Mouse (Mus musculus): ENCODE results near the gene Tmem100. TPM values are rescaled to one million over a fixed set of nuclear protein-coding genes. Genes with fewer than 3 reads are reported as not detected.

Tmem100 gene
- polyA plus RNA-seq, 1 experiment from 2014 or later, result 15.9 TPM

DNA sequence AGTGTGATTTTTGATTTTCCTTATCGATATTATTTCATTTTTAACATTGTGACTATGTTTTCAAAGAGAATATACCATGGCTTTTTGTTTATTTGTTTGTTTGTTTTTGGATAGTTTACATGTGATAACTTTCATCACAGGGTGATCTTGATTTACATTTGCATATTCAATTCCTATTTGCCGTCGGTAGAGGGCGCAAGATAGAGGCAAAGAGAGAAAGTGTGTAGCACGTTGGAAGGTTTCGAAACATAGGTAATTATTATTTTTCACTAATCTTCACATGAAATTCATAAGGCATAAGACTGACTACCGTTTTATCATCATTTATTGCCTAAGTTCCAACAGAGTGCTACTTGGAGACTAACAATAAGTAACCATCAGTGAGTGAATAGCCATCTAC is 11.0 kb upstream of the Tmem100 start:
- 17% methylated on average over 7 of the region's 7 CpGs for whole genome bisulfite sequencing

DNA sequence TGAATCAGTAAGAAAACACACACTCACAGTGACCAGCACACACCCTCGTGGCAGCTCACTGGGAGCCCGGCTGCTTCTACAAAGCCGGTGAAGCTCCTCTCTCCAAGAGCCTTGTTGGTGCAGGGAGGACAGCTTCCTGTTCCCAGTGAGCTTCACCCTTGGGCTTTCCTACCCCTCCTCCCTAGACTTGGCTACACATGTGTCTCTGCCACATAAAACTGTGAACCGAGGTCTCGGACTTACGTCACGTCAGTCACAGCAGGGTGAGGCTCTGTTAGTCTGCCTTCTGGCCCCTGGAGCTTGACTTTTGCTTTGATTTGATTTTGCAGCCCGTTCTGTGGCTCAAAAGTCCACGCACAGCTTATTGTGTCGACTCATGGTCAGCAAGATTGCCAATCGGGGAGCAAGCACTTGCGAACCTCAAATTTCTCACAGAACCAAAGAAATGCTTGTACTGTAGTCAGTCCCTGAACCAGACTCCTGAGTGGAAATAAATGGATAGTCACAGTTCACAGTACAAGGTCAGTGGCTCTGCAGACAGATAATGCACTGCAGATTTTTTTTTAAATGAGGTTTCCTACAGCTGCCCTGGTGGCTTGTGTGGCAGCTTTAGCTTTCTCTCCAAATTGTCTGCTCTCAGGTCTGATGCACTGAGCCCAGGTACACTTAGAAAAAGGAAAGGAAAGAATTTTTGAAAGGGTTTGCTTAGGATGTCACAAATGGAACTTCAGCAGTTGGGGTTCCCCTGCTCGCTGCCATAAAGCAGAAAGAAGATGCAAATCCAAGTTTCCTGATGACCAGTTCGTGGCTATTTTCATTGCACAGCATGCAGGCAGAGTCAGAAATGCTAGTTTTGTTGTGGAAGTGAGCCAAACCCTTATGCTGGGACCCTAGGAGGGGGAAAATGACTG is 4.0 kb upstream of the Tmem100 start:
- no peaks in the 10 kb centered on the region for H3K9me3 ChIP-seq (replicated peaks)
- H3K4me1 ChIP-seq (replicated peaks), result peaks cover 20% of the 10 kb centered on the region
- H3K36me3 ChIP-seq, result no peaks in the 10 kb centered on the region
- no peak overlapping the region for H3K4me2 ChIP-seq
- ATAC-seq (ENCODE audit: insufficient number of reproducible peaks, low FRiP score), result no peak
- no peak overlapping the region for H3K27ac ChIP-seq (ENCODE audit: poor library complexity, severe bottlenecking)
- no peak overlapping the region; the same call in 1 of the 2 replicates for H3K9ac ChIP-seq
- H3K4me3 ChIP-seq, result no peak overlapping the region
- WGBS, result 53% methylated on average over 14 of the region's 14 CpGs
- H3K27me3 ChIP-seq (replicated peaks), result peaks cover 21% of the 10 kb centered on the region

More for the DNA sequence above, 11.0 kb upstream of the Tmem100 start:
- H3K9me3 ChIP-seq (replicated peaks), result 0 out of 2 replicates have a peak, but pooled peaks cover 3% of the 10 kb centered on the region
- H3K27me3 ChIP-seq (replicated peaks), result no peaks in the 10 kb centered on the region
- no peak overlapping the region for H3K9ac ChIP-seq
- H3K4me2 ChIP-seq, result no peak overlapping the region
- no peaks in the 10 kb centered on the region for H3K4me1 ChIP-seq (replicated peaks)
- ATAC-seq (ENCODE audit: insufficient number of reproducible peaks, low FRiP score), result no peak
- H3K27ac ChIP-seq (ENCODE audit: poor library complexity, severe bottlenecking), result no peak overlapping the region
- no peaks in the 10 kb centered on the region for H3K36me3 ChIP-seq
- H3K4me3 ChIP-seq, result no peak overlapping the region

DNA sequence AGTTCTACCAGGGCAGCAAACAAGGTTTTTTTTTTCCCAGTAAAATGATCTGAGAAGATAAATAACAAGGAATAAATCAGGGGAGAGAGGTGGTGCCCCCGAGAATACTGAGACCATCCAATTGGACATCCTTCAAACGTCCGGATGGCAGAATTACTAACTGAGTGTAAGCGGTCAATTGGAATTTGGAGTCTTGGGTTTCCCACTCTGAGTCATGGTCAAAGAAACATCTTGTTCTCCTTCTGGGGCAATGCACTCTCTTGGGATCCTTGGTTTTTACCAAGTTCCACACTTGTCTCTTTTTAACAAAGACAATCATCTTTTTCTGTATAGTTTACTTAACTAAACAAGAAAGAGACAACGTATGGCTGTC is 3.4 kb upstream of the Tmem100 start:
- H3K4me2 ChIP-seq, result no peak overlapping the region
- no peaks in the 10 kb centered on the region for H3K36me3 ChIP-seq
- 75% methylated on average over 5 of the region's 5 CpGs for WGBS
- no peak overlapping the region for H3K4me3 ChIP-seq
- no peak overlapping the region for H3K27ac ChIP-seq (ENCODE audit: poor library complexity, severe bottlenecking)
- peaks cover 27% of the 10 kb centered on the region for H3K27me3 ChIP-seq (replicated peaks)
- H3K4me1 ChIP-seq (replicated peaks), result peaks cover 22% of the 10 kb centered on the region
- no peak for ATAC-seq (ENCODE audit: insufficient number of reproducible peaks, low FRiP score)
- H3K9ac ChIP-seq, result no peak overlapping the region
- no peaks in the 10 kb centered on the region for H3K9me3 ChIP-seq (replicated peaks)

DNA sequence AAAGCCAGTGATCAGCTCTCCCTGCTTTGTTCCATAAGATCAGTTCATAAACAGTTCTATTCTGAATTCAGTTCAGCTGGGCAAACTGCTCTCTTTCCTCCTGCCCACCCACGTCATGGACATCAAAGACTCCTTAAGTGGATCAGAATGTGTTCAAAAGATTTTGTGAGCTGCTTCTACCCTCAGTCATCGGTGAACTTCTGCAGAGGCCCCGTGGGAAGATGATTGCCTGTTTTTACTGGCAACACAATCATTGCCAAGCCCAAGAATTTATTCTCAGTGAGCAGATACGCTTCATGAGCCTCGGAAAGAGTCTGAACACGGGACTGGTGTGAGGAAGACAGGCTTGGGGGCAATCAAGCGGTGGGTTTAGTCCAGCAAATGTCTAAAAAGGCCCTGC is 2.9 kb upstream of the Tmem100 start:
- no peak for ATAC-seq (ENCODE audit: insufficient number of reproducible peaks, low FRiP score)
- Histone ChIP-seq H3K9ac (no peak overlapping the region), H3K27me3 (replicated peaks) (peaks cover 31% of the 10 kb centered on the region), H3K36me3 (no peaks in the 10 kb centered on the region), H3K4me3 (no peak overlapping the region), H3K4me1 (replicated peaks) (peaks cover 22% of the 10 kb centered on the region), H3K9me3 (replicated peaks) (no peaks in the 10 kb centered on the region), H3K4me2 (no peak overlapping the region), H3K27ac (ENCODE audit: poor library complexity, severe bottlenecking) (no peak overlapping the region)
- WGBS, result 47% methylated on average over 7 of the region's 7 CpGs

DNA sequence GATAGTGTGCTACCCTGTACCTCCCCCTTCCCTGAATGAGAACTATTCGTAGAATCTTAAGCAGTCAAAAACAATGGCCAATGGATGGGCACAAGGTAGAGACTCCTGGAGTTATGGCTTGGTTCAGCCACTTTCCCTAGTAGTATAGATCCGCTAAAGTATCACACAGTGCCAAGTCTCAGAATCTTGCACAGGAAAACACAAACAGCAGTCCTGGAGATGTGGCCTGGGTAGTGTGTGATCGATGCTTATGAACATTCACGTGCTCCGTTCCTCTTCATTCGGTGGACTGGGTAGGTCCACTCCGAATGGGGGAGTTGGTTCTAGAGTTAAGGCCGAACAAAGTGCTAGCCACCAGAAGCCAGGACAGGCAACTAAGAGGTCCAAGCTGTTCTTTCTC is 1.4 kb upstream of the Tmem100 start:
- Histone ChIP-seq H3K4me2 (no peak overlapping the region), H3K36me3 (no peaks in the 10 kb centered on the region), H3K9ac (no peak overlapping the region), H3K27me3 (replicated peaks) (peaks cover 34% of the 10 kb centered on the region), H3K27ac (ENCODE audit: poor library complexity, severe bottlenecking) (no peak overlapping the region), H3K4me3 (no peak overlapping the region), H3K9me3 (replicated peaks) (no peaks in the 10 kb centered on the region), H3K4me1 (replicated peaks) (peaks cover 30% of the 10 kb centered on the region)
- 85% methylated on average over 8 of the region's 8 CpGs for WGBS
- ATAC-seq (ENCODE audit: insufficient number of reproducible peaks, low FRiP score), result no peak

DNA sequence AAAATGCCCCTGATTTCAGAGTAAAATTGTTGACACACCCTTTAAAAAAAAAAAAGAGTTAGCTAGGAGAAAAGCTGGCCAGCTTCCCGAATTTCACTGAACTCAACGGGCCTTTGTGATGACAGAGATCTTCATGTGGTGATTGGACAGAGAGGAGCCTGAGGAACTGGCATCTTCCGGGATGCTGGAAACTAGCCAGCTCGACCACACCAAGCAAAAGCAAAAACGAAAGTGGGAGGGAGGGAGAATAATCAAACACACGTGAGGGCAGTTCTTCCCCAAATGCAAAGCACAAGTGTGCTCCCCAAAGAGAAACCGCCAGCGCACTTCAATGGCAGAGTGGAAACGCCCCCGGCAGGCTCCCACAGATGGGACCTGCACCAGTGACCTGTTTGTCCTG is 794 bp upstream of the Tmem100 start:
- Histone ChIP-seq H3K4me2 (peak overlapping the region; percentile 64), H3K36me3 (no peaks in the 10 kb centered on the region), H3K4me3 (peak overlapping the region; percentile 29), H3K4me1 (replicated peaks) (peaks cover 30% of the 10 kb centered on the region), H3K27ac (ENCODE audit: poor library complexity, severe bottlenecking) (no peak overlapping the region), H3K9me3 (replicated peaks) (no peaks in the 10 kb centered on the region), H3K27me3 (replicated peaks) (peaks cover 33% of the 10 kb centered on the region), H3K9ac (no peak overlapping the region)
- ATAC-seq (ENCODE audit: insufficient number of reproducible peaks, low FRiP score), result no peak
- WGBS, result 40% methylated on average over 10 of the region's 10 CpGs

DNA sequence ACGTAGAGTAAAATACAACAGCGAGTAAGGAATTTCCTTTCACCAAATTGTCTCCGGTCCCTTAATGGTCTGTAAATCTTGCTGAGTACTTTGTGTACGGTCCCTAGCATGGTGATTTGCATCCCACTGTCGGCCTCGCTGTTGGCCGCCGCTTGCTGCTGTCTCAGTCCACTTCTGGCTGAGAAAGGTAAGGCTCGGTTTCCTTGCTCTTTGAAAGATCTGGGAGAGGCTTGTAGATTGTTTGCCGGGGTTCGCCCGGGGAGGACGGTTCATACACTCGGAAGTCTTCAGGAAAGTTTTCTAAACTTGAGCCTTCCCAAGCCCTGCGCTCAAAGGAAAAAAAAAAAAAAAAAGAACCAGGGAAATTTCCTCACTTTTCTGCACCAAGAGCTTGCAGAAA is 409 bp downstream of the Tmem100 start:
- Histone ChIP-seq H3K9ac (peak overlapping the region; percentile 69; the same call in 1 of the 2 replicates), H3K4me3 (peak overlapping the region; percentile 46), H3K27ac (ENCODE audit: poor library complexity, severe bottlenecking) (no peak overlapping the region), H3K4me2 (peak overlapping the region; percentile 69), H3K36me3 (peaks cover 6% of the 10 kb centered on the region), H3K27me3 (replicated peaks) (peaks cover 31% of the 10 kb centered on the region), H3K4me1 (replicated peaks) (peaks cover 36% of the 10 kb centered on the region), H3K9me3 (replicated peaks) (no peaks in the 10 kb centered on the region)
- ATAC-seq (ENCODE audit: insufficient number of reproducible peaks, low FRiP score), result no peak
- under 1% methylated on average over 15 of the region's 15 CpGs for whole genome bisulfite sequencing

DNA sequence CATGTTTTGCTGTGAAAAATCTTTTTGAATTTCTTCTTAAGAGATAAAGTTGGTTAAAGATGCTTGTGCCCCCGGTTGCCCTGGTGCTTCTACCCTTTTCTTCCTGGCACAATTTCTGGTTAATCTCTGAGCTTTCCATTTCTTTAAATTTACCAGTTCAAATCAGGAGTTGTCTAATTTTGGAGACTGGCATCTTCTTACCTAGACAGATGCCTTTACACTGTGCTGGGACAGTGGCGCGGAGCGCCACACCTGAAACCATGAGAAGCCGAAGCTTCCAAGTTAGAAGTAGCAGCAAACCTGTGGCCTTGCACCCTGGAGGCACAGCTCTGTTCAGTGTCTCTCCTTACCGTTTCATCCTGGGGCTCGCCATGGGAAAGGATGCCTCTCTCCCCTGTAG is 928 bp downstream of the Tmem100 start:
- no peak for ATAC-seq (ENCODE audit: insufficient number of reproducible peaks, low FRiP score)
- no peak overlapping the region for H3K27ac ChIP-seq (ENCODE audit: poor library complexity, severe bottlenecking)
- peaks cover 7% of the 10 kb centered on the region for H3K36me3 ChIP-seq
- peaks cover 27% of the 10 kb centered on the region for H3K27me3 ChIP-seq (replicated peaks)
- H3K4me2 ChIP-seq, result peak overlapping the region; percentile 69
- H3K4me1 ChIP-seq (replicated peaks), result peaks cover 30% of the 10 kb centered on the region
- 25% methylated on average over 7 of the region's 7 CpGs for WGBS
- no peaks in the 10 kb centered on the region for H3K9me3 ChIP-seq (replicated peaks)
- H3K9ac ChIP-seq, result peak overlapping the region; percentile 69
- peak overlapping the region; percentile 46 for H3K4me3 ChIP-seq

DNA sequence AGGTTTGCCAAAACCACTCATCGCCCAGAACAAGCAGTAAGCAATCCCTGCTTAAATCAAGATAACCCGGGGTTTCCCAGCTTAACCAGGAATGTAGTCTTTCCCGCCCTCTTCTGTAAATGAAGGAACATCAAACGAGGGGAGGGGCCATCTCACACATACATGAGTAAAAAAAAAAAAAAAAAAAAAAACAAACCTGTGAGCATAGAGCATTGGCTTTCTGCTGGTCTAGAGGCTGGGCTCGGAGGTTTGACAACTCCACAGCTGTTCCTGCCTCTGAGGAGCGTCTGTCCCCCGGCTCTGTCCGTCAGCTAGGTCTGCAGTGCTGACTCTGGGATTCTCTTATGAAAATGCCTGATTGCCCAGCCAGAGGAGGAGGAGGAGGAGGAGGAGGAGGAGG is 2.7 kb downstream of the Tmem100 start:
- WGBS, result 13% methylated on average over 8 of the region's 8 CpGs
- H3K27ac ChIP-seq (ENCODE audit: poor library complexity, severe bottlenecking), result no peak overlapping the region; the same call in 1 of the 2 replicates

DNA sequence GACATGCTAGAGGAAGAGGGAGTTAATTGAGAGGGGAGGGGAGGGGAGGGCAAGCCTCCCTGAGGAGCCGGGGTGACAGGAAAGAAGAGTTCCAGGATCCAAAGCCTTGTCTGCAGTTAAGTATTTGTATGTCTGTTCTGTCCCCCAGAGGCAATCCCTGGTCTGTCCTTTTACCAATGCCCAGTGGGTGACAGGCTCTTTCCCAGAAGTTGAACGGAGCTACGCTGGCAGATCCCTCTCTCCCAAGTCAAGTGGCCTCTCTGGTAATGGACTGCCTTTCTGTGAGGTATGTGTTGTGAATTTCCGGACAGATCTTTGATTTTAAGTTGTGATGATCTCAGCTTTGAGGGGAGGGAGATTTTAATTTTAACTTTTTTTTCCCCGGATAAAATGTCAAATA is 3.3 kb downstream of the Tmem100 start:
- no peak overlapping the region for H3K27ac ChIP-seq (ENCODE audit: poor library complexity, severe bottlenecking)
- WGBS, result 26% methylated on average over 5 of the region's 5 CpGs
- 0 out of 2 replicates have a peak, but pooled peaks cover 3% of the 10 kb centered on the region for H3K9me3 ChIP-seq (replicated peaks)
- H3K9ac ChIP-seq, result peak overlapping the region; percentile 60
- H3K36me3 ChIP-seq, result peaks cover 7% of the 10 kb centered on the region
- H3K27me3 ChIP-seq (replicated peaks), result peaks cover 19% of the 10 kb centered on the region
- H3K4me1 ChIP-seq (replicated peaks), result peaks cover 29% of the 10 kb centered on the region
- no peak for ATAC-seq (ENCODE audit: insufficient number of reproducible peaks, low FRiP score)
- H3K4me3 ChIP-seq, result peak overlapping the region; percentile 46
- peak overlapping the region; percentile 69 for H3K4me2 ChIP-seq

More for the DNA sequence above, 2.7 kb downstream of the Tmem100 start:
- H3K36me3 ChIP-seq, result peaks cover 7% of the 10 kb centered on the region
- peaks cover 29% of the 10 kb centered on the region for H3K4me1 ChIP-seq (replicated peaks)
- ATAC-seq (ENCODE audit: insufficient number of reproducible peaks, low FRiP score), result no peak
- 0 out of 2 replicates have a peak, but pooled peaks cover 3% of the 10 kb centered on the region for H3K9me3 ChIP-seq (replicated peaks)
- H3K4me3 ChIP-seq, result peak overlapping the region; percentile 46
- peak overlapping the region; percentile 69 for H3K4me2 ChIP-seq
- peak overlapping the region; percentile 60 for H3K9ac ChIP-seq
- peaks cover 25% of the 10 kb centered on the region for H3K27me3 ChIP-seq (replicated peaks)

DNA sequence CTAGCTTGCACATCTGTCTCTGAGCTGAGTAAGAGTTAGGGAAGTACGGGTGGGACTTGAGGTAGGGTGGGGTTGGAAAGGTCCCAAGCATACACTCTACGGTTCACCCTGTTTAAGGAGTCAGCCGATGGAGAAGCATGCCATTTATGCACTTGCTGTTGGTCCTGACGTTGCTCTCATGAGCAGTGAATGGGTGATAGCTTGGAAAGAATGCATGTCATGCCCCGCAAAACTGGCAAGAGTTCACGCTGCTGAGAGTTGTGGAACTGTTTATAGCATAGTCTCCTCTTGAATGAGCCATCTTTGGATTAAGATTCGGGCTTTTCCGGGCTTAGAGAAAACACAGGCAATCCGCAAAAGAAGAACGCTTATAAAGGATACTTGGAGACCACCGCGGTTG is 4.5 kb downstream of the Tmem100 start:
- Histone ChIP-seq H3K9me3 (replicated peaks) (0 out of 2 replicates have a peak, but pooled peaks cover 4% of the 10 kb centered on the region), H3K9ac (no peak overlapping the region), H3K36me3 (peaks cover 7% of the 10 kb centered on the region), H3K4me2 (no peak overlapping the region), H3K27ac (ENCODE audit: poor library complexity, severe bottlenecking) (no peak overlapping the region; the same call in 1 of the 2 replicates), H3K4me1 (replicated peaks) (peaks cover 25% of the 10 kb centered on the region), H3K4me3 (no peak overlapping the region), H3K27me3 (replicated peaks) (peaks cover 14% of the 10 kb centered on the region)
- 76% methylated on average over 12 of the region's 12 CpGs for WGBS
- no peak for ATAC-seq (ENCODE audit: insufficient number of reproducible peaks, low FRiP score)

Data from heart, embryonic 12.5 days (tissue).